Mouse (Mus musculus) limb, embryonic 15.5 days (tissue): ENCODE measurements around the gene Muc1. TPM values are rescaled to one million over a fixed set of nuclear protein-coding genes. Genes with fewer than 3 reads are reported as not detected.

Source experiments
- ATAC-seq: fragments of 200-750 bp; cut with Nextera tagmentation; 2 replicates; pipeline ENCODE4 v1.8.0; 2017; ENCODE audit warnings: low read depth, moderate TSS enrichment; ENCODE audit not compliant: insufficient number of reproducible peaks, low FRiP score, low TSS enrichment
- H3K27ac ChIP-seq: fragments of 300-500 bp; sonication (generic); 2 replicates; pipeline ENCODE4 v1.5.1; 2015; ENCODE audit warnings: moderate library complexity, mild to moderate bottlenecking, inconsistent platforms
- H3K27me3 ChIP-seq: fragments of 300-500 bp; sonication (generic); 2 replicates; pipeline ENCODE4 v1.6.1; 2015; ENCODE audit warnings: inconsistent platforms
- H3K36me3 ChIP-seq: fragments of 300-500 bp; sonication (generic); 2 replicates; pipeline ENCODE4 v1.6.1; 2015; ENCODE audit warnings: inconsistent platforms
- H3K4me1 ChIP-seq: fragments of 300-500 bp; sonication (generic); 2 replicates; pipeline ENCODE4 v1.6.1; 2015; ENCODE audit warnings: inconsistent platforms
- H3K4me2 ChIP-seq: fragments of 300-500 bp; sonication (generic); 2 replicates; pipeline ENCODE4 v1.6.1; 2015; ENCODE audit warnings: mild to moderate bottlenecking, inconsistent platforms
- H3K4me3 ChIP-seq: fragments of 300-500 bp; sonication (generic); 2 replicates; pipeline ENCODE4 v1.5.1; 2015; ENCODE audit warnings: mild to moderate bottlenecking, inconsistent platforms
- H3K9ac ChIP-seq: fragments of 300-500 bp; sonication (generic); 2 replicates; pipeline ENCODE4 v1.6.1; 2015; ENCODE audit warnings: inconsistent platforms
- H3K9me3 ChIP-seq: fragments of 300-500 bp; sonication (generic); 2 replicates; pipeline ENCODE4 v1.6.1; 2016; ENCODE audit warnings: inconsistent platforms
- WGBS: fragments of 180-500 bp; shearing (Covaris S2); methylation state at CpG from one replicate; pipeline ENCODE4 v1.1.7; 2015; 5-methylcytosine and 5-hydroxymethylcytosine counted together
- polyA plus RNA-seq: library from polyadenylated mRNA; unstranded; fragments of >200 nt; fragmentation: Nextera tagmentation; extraction: Ambion mirVana; gene quantifications from 2 replicates; pipeline ENCODE4 v1.2.1, GENCODE M21; 2015

Gene Muc1
- polyA plus RNA-seq, 1 experiment from 2014 or later = 0.64 TPM

DNA sequence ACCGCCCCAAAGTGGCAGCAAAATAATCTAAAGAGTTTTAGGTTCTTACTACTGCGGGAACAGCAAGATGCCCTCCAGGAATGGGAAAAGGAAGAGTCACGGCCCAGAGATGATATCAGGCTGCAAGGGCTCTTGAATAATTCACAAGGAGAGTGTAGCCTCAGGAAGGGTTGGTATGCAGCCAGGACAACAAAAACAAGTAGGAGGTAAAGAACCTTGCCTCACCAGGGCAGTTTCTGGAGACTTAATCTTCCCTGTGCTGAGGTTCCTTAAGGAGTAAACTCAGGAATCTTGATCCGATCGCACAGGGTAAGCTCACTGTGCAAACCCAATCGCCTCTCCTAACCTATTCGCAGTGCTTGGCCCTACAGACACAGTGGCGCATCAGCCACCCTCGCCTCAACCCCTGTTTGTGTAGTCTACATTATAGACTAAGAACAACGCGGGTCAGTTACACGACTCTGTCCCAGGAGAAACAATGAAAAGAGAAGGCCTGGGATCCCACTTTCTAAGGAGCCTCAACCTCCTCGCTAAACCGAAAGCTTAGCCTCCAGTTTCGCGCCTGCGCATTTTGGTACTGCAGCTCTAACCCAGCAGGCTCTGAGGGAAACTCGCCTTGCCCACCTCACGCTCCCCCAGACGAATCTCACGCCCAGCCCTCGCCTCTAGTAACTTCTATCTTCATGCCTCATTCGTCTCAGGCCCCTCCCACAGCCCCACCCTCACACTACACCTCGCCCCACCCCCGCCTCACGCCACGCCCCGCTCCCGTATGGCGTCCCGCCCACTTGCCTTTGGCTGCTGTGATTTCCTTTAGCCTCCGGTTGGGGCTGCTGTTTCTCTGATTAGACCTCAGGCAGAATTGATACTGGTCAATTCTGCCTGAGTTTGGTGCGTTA, 32.6 kb upstream of the Muc1 start:
- Histone ChIP-seq H3K36me3 (no peaks in the 10 kb centered on the region), H3K27me3 (no peaks in the 10 kb centered on the region), H3K9me3 (no peaks in the 10 kb centered on the region), H3K9ac (0 out of 2 replicates have a peak overlapping the region, but pooled peaks have one; percentile 37), H3K4me2 (peak overlapping the region; percentile 65), H3K4me1 (peaks cover 10% of the 10 kb centered on the region), H3K4me3 (peak overlapping the region; percentile 45), H3K27ac (peak overlapping the region; percentile 90)
- WGBS = 9% methylated on average over 33 of the region's 33 CpGs
- ATAC-seq = peak; percentile 97

GRCm38 (mm10) chr3:89199839-89200238, 29.0 kb upstream of the Muc1 start:
- no peak overlapping the region for H3K4me2 ChIP-seq
- H3K9me3 ChIP-seq = no peaks in the 10 kb centered on the region
- peaks cover 8% of the 10 kb centered on the region for H3K36me3 ChIP-seq
- no peak overlapping the region for H3K27ac ChIP-seq
- 76% methylated on average over 3 of the region's 3 CpGs for WGBS
- ATAC-seq = no peak
- H3K4me3 ChIP-seq = no peak overlapping the region
- no peaks in the 10 kb centered on the region for H3K27me3 ChIP-seq
- H3K9ac ChIP-seq = no peak overlapping the region
- peaks cover 17% of the 10 kb centered on the region for H3K4me1 ChIP-seq

GRCm38 (mm10) chr3:89202253-89203141, 26.4 kb upstream of the Muc1 start, which contains the start of gene Gba:
Gene Gba, plus strand, starts transcription at chr3:89202928.
- no peaks in the 10 kb centered on the region for H3K27me3 ChIP-seq
- H3K4me2 ChIP-seq = peak within 1 kb of the TSS; percentile 61
- H3K36me3 ChIP-seq = peaks cover 33% of the 10 kb centered on the region
- H3K4me1 ChIP-seq = peaks cover 7% of the 10 kb centered on the region
- H3K27ac ChIP-seq = peak within 1 kb of the TSS; percentile 34; the same call in 1 of the 2 replicates
- H3K9ac ChIP-seq = peak within 1 kb of the TSS; percentile 28; the same call in 1 of the 2 replicates
- WGBS = 27% methylated on average over 13 of the region's 13 CpGs
- ATAC-seq = peak; percentile 78
- H3K4me3 ChIP-seq = peak within 1 kb of the TSS; percentile 56
- H3K9me3 ChIP-seq = no peaks in the 10 kb centered on the region

DNA sequence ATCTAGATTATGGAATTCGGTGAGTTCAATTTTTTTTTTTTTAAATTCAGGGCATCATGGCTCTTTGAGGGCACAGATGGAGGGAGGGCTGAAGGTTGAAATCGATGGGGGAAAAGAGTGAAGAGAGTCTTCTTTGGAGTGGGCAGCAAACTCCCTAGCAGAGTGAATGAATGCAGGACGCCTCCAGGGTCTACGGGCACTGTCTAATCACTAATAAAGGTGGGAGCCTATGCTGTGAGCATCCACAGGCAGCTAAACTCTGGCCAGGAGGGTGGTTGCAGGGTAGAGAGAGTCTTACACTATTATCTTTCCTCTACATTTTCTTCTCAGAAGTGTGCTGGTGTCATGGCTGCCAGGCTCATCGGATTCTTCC, 25.7 kb upstream of the Muc1 start:
- Histone ChIP-seq H3K4me1 (peaks cover 7% of the 10 kb centered on the region), H3K27ac (no peak overlapping the region), H3K36me3 (peaks cover 39% of the 10 kb centered on the region), H3K9me3 (no peaks in the 10 kb centered on the region), H3K9ac (peak overlapping the region; percentile 28; the same call in 1 of the 2 replicates), H3K4me2 (peak overlapping the region; percentile 61), H3K4me3 (peak overlapping the region; percentile 56), H3K27me3 (no peaks in the 10 kb centered on the region)
- 38% methylated on average over 5 of the region's 5 CpGs for WGBS
- no peak for ATAC-seq

DNA sequence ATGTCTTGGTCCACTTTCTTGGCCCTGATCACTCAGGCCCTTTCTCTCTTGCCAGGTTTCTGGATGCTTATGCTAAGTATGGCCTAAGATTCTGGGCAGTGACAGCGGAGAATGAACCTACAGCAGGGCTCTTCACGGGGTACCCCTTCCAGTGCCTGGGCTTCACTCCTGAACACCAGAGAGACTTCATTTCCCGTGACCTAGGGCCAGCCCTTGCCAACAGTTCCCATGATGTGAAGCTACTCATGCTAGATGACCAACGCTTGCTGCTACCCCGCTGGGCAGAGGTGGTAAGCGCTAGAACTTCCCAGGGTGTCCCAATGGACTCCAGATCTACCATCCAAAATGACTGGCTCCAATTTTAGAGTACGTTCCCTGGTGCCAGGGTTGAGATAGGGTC, 22.8 kb upstream of the Muc1 start:
- Histone ChIP-seq H3K27me3 (no peaks in the 10 kb centered on the region), H3K4me1 (peaks cover 27% of the 10 kb centered on the region), H3K36me3 (peaks cover 67% of the 10 kb centered on the region), H3K9ac (no peak overlapping the region), H3K4me2 (no peak overlapping the region), H3K27ac (no peak overlapping the region), H3K9me3 (no peaks in the 10 kb centered on the region), H3K4me3 (no peak overlapping the region)
- 93% methylated on average over 7 of the region's 7 CpGs for WGBS
- no peak for ATAC-seq

DNA sequence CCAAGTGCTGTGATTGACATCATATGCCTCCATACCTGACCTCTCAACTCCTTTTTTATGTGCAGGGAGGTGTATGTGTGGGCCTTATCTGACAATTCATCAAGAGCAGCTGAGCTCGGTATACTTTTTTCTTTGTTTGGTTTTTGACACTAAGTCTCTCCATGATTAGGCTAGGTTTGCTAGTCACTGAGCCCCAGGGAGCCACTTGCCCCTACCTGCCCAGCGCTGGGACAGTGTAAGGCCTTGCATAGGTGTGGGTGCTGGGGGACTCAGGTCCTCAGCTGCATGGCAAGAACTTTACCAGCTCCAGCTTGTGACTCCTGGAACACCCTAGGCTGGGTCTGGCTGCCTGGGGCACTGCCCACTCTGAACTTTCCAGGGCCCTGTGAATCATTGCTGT, 22.2 kb upstream of the Muc1 start:
- no peaks in the 10 kb centered on the region for H3K27me3 ChIP-seq
- no peak overlapping the region for H3K9ac ChIP-seq
- peaks cover 71% of the 10 kb centered on the region for H3K36me3 ChIP-seq
- 85% methylated on average over 2 of the region's 2 CpGs for WGBS
- no peak overlapping the region for H3K27ac ChIP-seq
- peaks cover 28% of the 10 kb centered on the region for H3K4me1 ChIP-seq
- ATAC-seq = no peak
- no peak overlapping the region for H3K4me3 ChIP-seq
- H3K9me3 ChIP-seq = no peaks in the 10 kb centered on the region
- H3K4me2 ChIP-seq = no peak overlapping the region

DNA sequence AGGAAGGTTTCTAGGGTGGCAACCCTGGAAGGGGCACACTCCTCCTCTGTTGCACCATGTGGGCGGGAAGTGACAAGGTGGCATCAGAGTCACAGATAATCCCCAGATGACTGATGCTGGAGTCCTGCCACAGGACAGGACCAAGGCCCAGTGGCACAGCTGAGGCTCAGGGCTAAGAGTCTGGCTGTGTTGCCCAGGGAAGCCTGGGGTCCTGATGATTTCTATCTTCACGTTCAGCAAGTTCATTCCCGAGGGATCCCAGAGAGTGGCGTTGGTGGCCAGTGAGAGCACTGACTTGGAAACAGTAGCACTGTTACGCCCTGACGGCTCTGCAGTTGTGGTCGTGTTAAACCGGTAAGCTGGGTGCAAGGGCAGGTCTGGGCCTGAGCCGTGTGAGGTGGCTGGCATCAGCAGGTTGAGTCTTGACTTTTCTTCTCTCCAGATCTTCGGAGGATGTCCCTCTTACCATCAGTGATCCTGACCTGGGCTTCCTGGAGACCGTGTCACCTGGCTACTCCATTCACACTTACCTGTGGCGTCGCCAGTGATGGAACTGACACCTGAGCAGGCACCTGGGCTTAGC, 20.7 kb upstream of the Muc1 start:
- no peak overlapping the region for H3K9ac ChIP-seq
- H3K4me2 ChIP-seq = no peak overlapping the region
- H3K36me3 ChIP-seq = peaks cover 71% of the 10 kb centered on the region
- H3K9me3 ChIP-seq = no peaks in the 10 kb centered on the region
- H3K4me3 ChIP-seq = no peak overlapping the region
- 86% methylated on average over 13 of the region's 13 CpGs for WGBS
- no peaks in the 10 kb centered on the region for H3K27me3 ChIP-seq
- peaks cover 33% of the 10 kb centered on the region for H3K4me1 ChIP-seq
- peak overlapping the region; percentile 3; the same call in 1 of the 2 replicates for H3K27ac ChIP-seq
- no peak for ATAC-seq

DNA sequence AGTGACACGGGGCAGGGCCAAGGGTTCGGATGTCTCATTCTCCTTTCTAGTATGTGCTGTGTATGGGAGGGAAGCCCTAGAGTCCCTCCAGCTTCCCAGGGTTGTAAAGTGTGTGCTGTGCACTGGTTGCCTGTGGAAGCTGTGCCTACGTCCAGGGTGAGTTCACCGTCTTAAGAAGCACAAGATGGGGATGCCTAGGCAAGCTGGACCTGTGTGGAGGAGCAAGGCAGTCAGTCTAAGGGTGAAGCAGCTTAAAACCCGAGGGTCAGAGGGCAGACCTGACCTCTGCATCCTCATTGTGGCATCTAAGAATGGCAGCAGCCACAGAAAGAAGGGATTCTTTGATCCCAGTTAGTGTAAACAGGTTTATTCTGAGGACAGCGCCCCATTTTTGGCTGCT, 20.1 kb upstream of the Muc1 start:
- H3K9ac ChIP-seq = no peak overlapping the region
- ATAC-seq = no peak
- 88% methylated on average over 6 of the region's 6 CpGs for WGBS

DNA sequence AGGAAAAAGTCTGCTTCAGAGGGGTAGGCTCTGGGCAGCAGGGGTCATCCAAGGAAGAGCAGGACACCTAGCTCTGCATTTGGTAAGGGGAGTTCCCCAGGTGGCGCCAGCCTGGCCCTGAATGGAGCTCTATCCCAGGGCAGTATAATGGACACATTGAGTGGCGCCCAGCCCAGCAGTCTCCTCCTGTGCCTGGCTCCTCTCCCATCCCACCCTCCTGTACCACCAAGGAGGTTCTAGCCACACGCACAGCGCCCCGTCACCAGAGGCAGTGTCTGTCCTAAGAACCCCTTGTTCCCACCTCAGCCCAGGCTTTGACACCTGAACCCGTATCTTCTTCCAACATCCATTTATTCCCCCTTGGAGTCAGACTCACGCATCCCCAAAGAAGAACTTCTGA, 19.1 kb upstream of the Muc1 start:
- Histone ChIP-seq H3K4me2 (no peak overlapping the region), H3K9ac (0 out of 2 replicates have a peak overlapping the region, but pooled peaks have one; percentile 4), H3K27ac (peak overlapping the region; percentile 85), H3K4me3 (no peak overlapping the region), H3K4me1 (peaks cover 36% of the 10 kb centered on the region), H3K9me3 (no peaks in the 10 kb centered on the region), H3K36me3 (peaks cover 64% of the 10 kb centered on the region), H3K27me3 (no peaks in the 10 kb centered on the region)
- ATAC-seq = no peak
- 92% methylated on average over 7 of the region's 7 CpGs for WGBS

More for the DNA sequence above, 20.1 kb upstream of the Muc1 start:
- no peak overlapping the region for H3K4me3 ChIP-seq
- H3K27ac ChIP-seq = peak overlapping the region; percentile 85; the same call in 1 of the 2 replicates
- no peak overlapping the region for H3K4me2 ChIP-seq
- H3K4me1 ChIP-seq = peaks cover 31% of the 10 kb centered on the region
- no peaks in the 10 kb centered on the region for H3K27me3 ChIP-seq
- H3K9me3 ChIP-seq = no peaks in the 10 kb centered on the region
- peaks cover 71% of the 10 kb centered on the region for H3K36me3 ChIP-seq

GRCm38 (mm10) chr3:89210162-89210561, 18.7 kb upstream of the Muc1 start:
- H3K4me3 ChIP-seq = no peak overlapping the region
- 85% methylated on average over 13 of the region's 13 CpGs for WGBS
- peaks cover 40% of the 10 kb centered on the region for H3K4me1 ChIP-seq
- H3K9ac ChIP-seq = no peak overlapping the region
- no peak for ATAC-seq
- H3K9me3 ChIP-seq = no peaks in the 10 kb centered on the region
- H3K36me3 ChIP-seq = peaks cover 62% of the 10 kb centered on the region
- H3K27me3 ChIP-seq = no peaks in the 10 kb centered on the region
- peak overlapping the region; percentile 85 for H3K27ac ChIP-seq
- no peak overlapping the region for H3K4me2 ChIP-seq

DNA sequence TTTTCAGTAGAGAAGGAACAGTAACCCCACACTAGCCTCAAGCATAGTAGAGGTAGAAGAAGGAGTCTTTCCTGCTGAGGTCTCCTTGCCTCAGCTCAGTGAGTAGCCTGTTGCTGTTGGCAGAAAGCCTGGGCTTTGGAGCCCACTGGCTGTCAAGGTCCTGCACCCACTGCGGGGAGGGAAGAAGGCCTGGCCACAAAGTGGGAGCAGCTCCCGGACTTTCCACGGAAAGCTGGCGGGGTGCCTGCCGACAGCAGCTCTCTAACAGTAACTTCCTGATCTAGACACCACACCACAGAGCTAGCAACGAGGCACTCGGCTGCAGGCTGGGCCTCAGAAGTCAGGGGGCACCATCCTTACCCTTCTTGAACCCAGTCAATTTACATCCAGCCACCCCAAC, 18.1 kb upstream of the Muc1 start:
- Histone ChIP-seq H3K4me3 (no peak overlapping the region), H3K36me3 (peaks cover 56% of the 10 kb centered on the region), H3K9ac (no peak overlapping the region), H3K27me3 (no peaks in the 10 kb centered on the region), H3K27ac (peak overlapping the region; percentile 85), H3K4me2 (no peak overlapping the region), H3K9me3 (no peaks in the 10 kb centered on the region), H3K4me1 (peaks cover 46% of the 10 kb centered on the region)
- 78% methylated on average over 7 of the region's 7 CpGs for WGBS
- no peak for ATAC-seq
